Mouse (Mus musculus): ENCODE measurements at regions not wholly inside any gene's neighbourhood (a gene's known extent, or its start where the extent isn't known, plus 50 kb on each side); places are given as distances from the start of the nearest gene placed in this dataset.

DNA sequence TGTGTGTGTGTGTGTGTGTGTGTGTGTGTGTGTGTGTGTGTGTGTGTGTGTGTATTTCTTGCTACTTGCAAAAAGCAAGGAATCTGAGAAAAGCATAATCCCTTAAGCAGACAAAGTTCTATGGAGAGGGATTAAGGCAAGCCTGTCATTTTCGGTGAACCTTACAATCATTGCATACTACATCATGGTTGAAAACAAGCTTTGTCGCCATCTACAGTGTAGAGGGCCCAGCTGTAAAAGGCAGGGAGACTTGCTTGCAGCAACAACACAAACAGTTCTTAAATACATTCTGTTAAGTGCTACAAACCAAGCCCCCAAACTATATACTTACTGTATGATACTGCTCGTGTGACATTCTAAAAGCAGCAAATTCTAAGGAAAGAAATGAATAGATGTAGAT is 216.0 kb upstream of the Mon1b start:
- H3K4me1 ChIP-seq (replicated peaks; ENCODE audit: control insufficient read depth, insufficient read depth): no peaks in the 10 kb centered on the region
- TF ChIP-seq CTCF (IDR thresholded peaks at IDR 0.05; ENCODE audit: low read depth) (peak; percentile 34), EP300 (optimal IDR thresholded peaks at IDR 0.05) (no peak)
- H3K27me3 ChIP-seq (ENCODE audit: control insufficient read depth, insufficient read depth, low read length): no peaks in the 10 kb centered on the region
- H3K9me3 ChIP-seq (ENCODE audit: control insufficient read depth, low read length): no peaks in the 10 kb centered on the region
- 65% methylated on average over 3 of the region's 3 CpGs for WGBS
- H3K27ac ChIP-seq (replicated peaks): no peak overlapping the region
- DNase-seq (ENCODE audit: low spot score) (no peak), ATAC-seq (ENCODE audit: low FRiP score, low TSS enrichment) (no peak)
- H3K4me3 ChIP-seq (ENCODE audit: low read depth, low read length): no peak overlapping the region
- no peak overlapping the region for H3K9ac ChIP-seq (ENCODE audit: low read length)
- no peak overlapping the region for H3K4me2 ChIP-seq (replicated peaks; ENCODE audit: low read depth)
- H3K36me3 ChIP-seq (ENCODE audit: control insufficient read depth, insufficient read depth, low read length): no peaks in the 10 kb centered on the region

DNA sequence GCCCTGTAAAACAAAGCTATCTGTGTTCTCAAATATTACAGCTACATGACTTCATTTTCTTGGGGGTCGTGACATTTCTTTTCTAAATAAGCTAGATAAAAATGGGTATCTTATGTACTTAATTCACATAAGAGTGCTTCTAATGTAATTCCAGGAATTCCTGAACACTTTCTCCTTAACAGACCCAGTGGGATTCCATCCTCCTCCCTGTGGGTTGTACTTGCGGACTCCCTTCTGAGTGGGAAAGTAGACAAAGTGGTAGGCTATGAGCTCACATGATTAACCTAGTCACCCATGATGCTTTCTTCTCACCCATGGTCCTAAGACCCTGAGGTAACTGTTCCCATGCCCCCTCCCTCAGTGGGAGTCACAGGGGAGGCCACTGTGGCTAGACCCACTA is 212.7 kb upstream of the Mon1b start:
- no peaks in the 10 kb centered on the region for H3K27me3 ChIP-seq (ENCODE audit: control insufficient read depth, insufficient read depth, low read length)
- TF ChIP-seq EP300 (optimal IDR thresholded peaks at IDR 0.05): no peak
- no peak for TF ChIP-seq CTCF (IDR thresholded peaks at IDR 0.05; ENCODE audit: low read depth)
- no peaks in the 10 kb centered on the region for H3K9me3 ChIP-seq (ENCODE audit: control insufficient read depth, low read length)
- 71% methylated on average over 2 of the region's 2 CpGs for WGBS
- H3K4me2 ChIP-seq (replicated peaks; ENCODE audit: low read depth): no peak overlapping the region
- DNase-seq (ENCODE audit: low spot score) (no peak), ATAC-seq (ENCODE audit: low FRiP score, low TSS enrichment) (no peak)
- no peak overlapping the region for H3K9ac ChIP-seq (ENCODE audit: low read length)
- H3K4me3 ChIP-seq (ENCODE audit: low read depth, low read length): no peak overlapping the region
- H3K4me1 ChIP-seq (replicated peaks; ENCODE audit: control insufficient read depth, insufficient read depth): no peaks in the 10 kb centered on the region
- no peaks in the 10 kb centered on the region for H3K36me3 ChIP-seq (ENCODE audit: control insufficient read depth, insufficient read depth, low read length)
- H3K27ac ChIP-seq (replicated peaks): no peak overlapping the region

DNA sequence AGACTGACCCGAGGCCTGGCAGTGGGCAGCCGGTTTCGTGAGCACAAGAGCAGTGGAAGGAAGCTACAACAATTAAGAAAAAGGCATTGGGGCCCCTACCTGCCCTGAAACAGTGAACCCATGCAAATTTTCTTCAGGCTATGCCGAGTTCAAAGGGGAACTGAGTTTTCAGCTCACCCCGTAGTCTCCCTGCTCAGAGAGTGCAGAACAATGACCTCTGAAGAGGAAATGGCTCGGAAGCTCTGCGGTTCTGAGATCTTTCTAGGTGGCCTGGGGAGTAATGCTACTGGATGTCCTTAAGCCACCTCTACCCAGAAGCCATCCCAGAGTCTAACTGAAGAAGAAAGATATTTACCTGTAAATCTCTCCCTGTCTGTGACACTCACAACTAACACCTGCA is 196.3 kb upstream of the Mon1b start:
- no peak for TF ChIP-seq EP300 (optimal IDR thresholded peaks at IDR 0.05)
- TF ChIP-seq CTCF (IDR thresholded peaks at IDR 0.05; ENCODE audit: low read depth): no peak
- Histone ChIP-seq H3K4me1 (replicated peaks; ENCODE audit: control insufficient read depth, insufficient read depth) (no peaks in the 10 kb centered on the region), H3K4me3 (ENCODE audit: low read depth, low read length) (no peak overlapping the region), H3K36me3 (ENCODE audit: control insufficient read depth, insufficient read depth, low read length) (no peaks in the 10 kb centered on the region), H3K9ac (ENCODE audit: low read length) (no peak overlapping the region), H3K27me3 (ENCODE audit: control insufficient read depth, insufficient read depth, low read length) (no peaks in the 10 kb centered on the region), H3K4me2 (replicated peaks; ENCODE audit: low read depth) (no peak overlapping the region), H3K27ac (replicated peaks) (no peak overlapping the region), H3K9me3 (ENCODE audit: control insufficient read depth, low read length) (no peaks in the 10 kb centered on the region)
- ATAC-seq (ENCODE audit: low FRiP score, low TSS enrichment) (no peak), DNase-seq (ENCODE audit: low spot score) (no peak)
- 63% methylated on average over 7 of the region's 7 CpGs for WGBS

DNA sequence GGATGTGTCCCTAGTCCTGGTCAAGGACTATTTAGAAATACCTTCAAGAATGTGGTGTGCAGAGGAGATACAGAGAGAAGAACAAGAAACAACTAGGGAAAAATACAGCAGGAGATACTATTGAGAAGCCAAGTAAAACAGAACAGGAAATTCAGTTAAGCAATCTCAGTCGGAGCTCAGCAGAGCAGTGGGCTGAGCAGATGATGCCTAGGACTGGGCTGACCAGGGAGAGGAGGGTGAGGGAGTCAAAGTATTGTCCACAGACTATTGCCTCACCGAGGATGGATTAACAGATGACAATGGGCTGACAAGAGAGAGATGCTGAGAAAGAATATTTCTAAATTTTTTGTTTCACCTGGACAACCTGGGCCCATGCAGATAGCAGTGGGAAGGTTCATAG is 181.4 kb upstream of the Mon1b start:
- no peak overlapping the region for H3K4me2 ChIP-seq (replicated peaks; ENCODE audit: low read depth)
- no peaks in the 10 kb centered on the region for H3K4me1 ChIP-seq (replicated peaks; ENCODE audit: control insufficient read depth, insufficient read depth)
- H3K27me3 ChIP-seq (ENCODE audit: control insufficient read depth, insufficient read depth, low read length): no peaks in the 10 kb centered on the region
- ATAC-seq (ENCODE audit: low FRiP score, low TSS enrichment) (no peak), DNase-seq (ENCODE audit: low spot score) (no peak)
- 87% methylated on average over 2 of the region's 2 CpGs for WGBS
- no peak overlapping the region for H3K27ac ChIP-seq (replicated peaks)
- TF ChIP-seq CTCF (IDR thresholded peaks at IDR 0.05; ENCODE audit: low read depth) (no peak), EP300 (optimal IDR thresholded peaks at IDR 0.05) (no peak)
- H3K4me3 ChIP-seq (ENCODE audit: low read depth, low read length): no peak overlapping the region
- no peaks in the 10 kb centered on the region for H3K36me3 ChIP-seq (ENCODE audit: control insufficient read depth, insufficient read depth, low read length)
- H3K9ac ChIP-seq (ENCODE audit: low read length): no peak overlapping the region
- H3K9me3 ChIP-seq (ENCODE audit: control insufficient read depth, low read length): no peaks in the 10 kb centered on the region

DNA sequence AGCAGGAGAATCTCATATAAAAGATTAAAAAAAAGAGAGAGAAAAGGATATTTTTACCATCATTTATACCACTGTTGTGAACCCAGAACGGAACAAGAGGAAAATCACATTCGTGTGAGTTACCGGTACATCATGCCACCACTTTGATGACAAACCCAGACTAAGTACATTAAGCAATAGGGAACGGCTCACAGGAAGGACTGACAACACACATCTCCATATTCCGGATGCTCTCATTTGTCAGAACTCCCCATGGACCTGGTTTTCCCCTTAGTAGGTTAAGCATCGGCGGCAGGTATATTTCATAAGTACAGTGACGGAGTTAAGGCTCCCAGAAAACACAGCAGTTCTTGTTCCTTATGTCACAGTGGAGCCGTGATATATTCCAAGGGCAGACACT is 170.8 kb upstream of the Mon1b start:
- Histone ChIP-seq H3K27ac (replicated peaks) (no peak overlapping the region), H3K9me3 (ENCODE audit: control insufficient read depth, low read length) (no peaks in the 10 kb centered on the region), H3K4me3 (ENCODE audit: low read depth, low read length) (no peak overlapping the region), H3K4me2 (replicated peaks; ENCODE audit: low read depth) (no peak overlapping the region), H3K27me3 (ENCODE audit: control insufficient read depth, insufficient read depth, low read length) (no peaks in the 10 kb centered on the region), H3K36me3 (ENCODE audit: control insufficient read depth, insufficient read depth, low read length) (no peaks in the 10 kb centered on the region), H3K4me1 (replicated peaks; ENCODE audit: control insufficient read depth, insufficient read depth) (no peaks in the 10 kb centered on the region), H3K9ac (ENCODE audit: low read length) (no peak overlapping the region)
- 80% methylated on average over 9 of the region's 9 CpGs for WGBS
- ATAC-seq (ENCODE audit: low FRiP score, low TSS enrichment) (no peak), DNase-seq (ENCODE audit: low spot score) (no peak)
- TF ChIP-seq CTCF (IDR thresholded peaks at IDR 0.05; ENCODE audit: low read depth) (no peak), EP300 (optimal IDR thresholded peaks at IDR 0.05) (no peak)

DNA sequence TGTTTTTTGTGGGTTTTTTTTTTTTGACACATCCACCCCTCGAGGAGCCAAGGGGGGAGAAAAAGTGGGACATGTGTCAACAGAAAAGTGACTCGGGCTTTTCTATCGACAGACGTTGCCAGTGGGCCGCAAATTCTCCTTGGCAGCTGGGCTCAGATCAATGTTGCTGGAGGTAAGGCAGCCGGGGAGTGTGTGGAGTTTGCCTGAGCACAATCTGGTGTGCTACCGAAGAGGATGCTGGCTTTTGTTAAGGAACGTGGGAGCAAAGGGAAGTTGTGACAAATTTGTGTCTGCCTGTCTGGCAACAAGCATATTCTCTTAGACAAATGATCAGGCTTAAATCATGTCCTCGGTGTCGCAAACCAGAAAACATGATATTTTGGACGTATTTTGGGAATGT is 170.2 kb upstream of the Mon1b start:
- no peaks in the 10 kb centered on the region for H3K27me3 ChIP-seq (ENCODE audit: control insufficient read depth, insufficient read depth, low read length)
- TF ChIP-seq EP300 (optimal IDR thresholded peaks at IDR 0.05): no peak
- no peak for TF ChIP-seq CTCF (IDR thresholded peaks at IDR 0.05; ENCODE audit: low read depth)
- no peak overlapping the region for H3K9ac ChIP-seq (ENCODE audit: low read length)
- 57% methylated on average over 11 of the region's 11 CpGs for WGBS
- DNase-seq (ENCODE audit: low spot score): no peak
- no peaks in the 10 kb centered on the region for H3K9me3 ChIP-seq (ENCODE audit: control insufficient read depth, low read length)
- no peak overlapping the region for H3K27ac ChIP-seq (replicated peaks)
- H3K4me2 ChIP-seq (replicated peaks; ENCODE audit: low read depth): no peak overlapping the region
- no peak for ATAC-seq (ENCODE audit: low FRiP score, low TSS enrichment)
- no peak overlapping the region for H3K4me3 ChIP-seq (ENCODE audit: low read depth, low read length)
- H3K4me1 ChIP-seq (replicated peaks; ENCODE audit: control insufficient read depth, insufficient read depth): no peaks in the 10 kb centered on the region
- no peaks in the 10 kb centered on the region for H3K36me3 ChIP-seq (ENCODE audit: control insufficient read depth, insufficient read depth, low read length)

Data from stomach, postnatal 0 days (tissue).